Mouse (Mus musculus) midbrain, embryonic 13.5 days (tissue): ENCODE data around the gene Sec14l2. TPM values are rescaled to one million over a fixed set of nuclear protein-coding genes. Genes with fewer than 3 reads are reported as not detected.
"Not testable (repeated sequence)": the region's sequence is repeated elsewhere in the genome, so short reads cannot be mapped to it uniquely, and the experiment has no call there.

ENCODE experiments used
- ATAC-seq: fragments of 200-750 bp; cut with Nextera tagmentation; 2 replicates; pipeline ENCODE4 v1.8.0; 2017; ENCODE audit warnings: mild to moderate bottlenecking, moderate TSS enrichment, moderate library complexity
- H3K27ac ChIP-seq: fragments of 300-500 bp; sonication (generic); 2 replicates; pipeline ENCODE4 v1.5.1; 2015; ENCODE audit warnings: inconsistent platforms, mild to moderate bottlenecking, moderate library complexity
- H3K27me3 ChIP-seq: fragments of 300-500 bp; sonication (generic); 2 replicates; pipeline ENCODE4 v1.6.1; 2015; ENCODE audit warnings: mild to moderate bottlenecking, inconsistent platforms
- H3K36me3 ChIP-seq: fragments of 300-500 bp; sonication (generic); 2 replicates; pipeline ENCODE4 v1.6.1; 2015; ENCODE audit warnings: mild to moderate bottlenecking, inconsistent platforms
- H3K4me1 ChIP-seq: fragments of 300-500 bp; sonication (generic); replicated peaks from 2 replicates; pipeline ENCODE4 v1.6.1; 2015; ENCODE audit warnings: inconsistent platforms
- H3K4me2 ChIP-seq: fragments of 300-500 bp; sonication (generic); replicated peaks from 2 replicates; pipeline ENCODE4 v1.6.1; 2015; ENCODE audit warnings: moderate library complexity, mild to moderate bottlenecking, inconsistent platforms
- H3K4me3 ChIP-seq: fragments of 300-500 bp; sonication (generic); replicated peaks from 2 replicates; pipeline ENCODE4 v1.5.1; 2015; ENCODE audit warnings: mild to moderate bottlenecking, inconsistent platforms
- H3K9ac ChIP-seq: fragments of 300-500 bp; sonication (generic); replicated peaks from 2 replicates; pipeline ENCODE4 v1.6.1; 2015; ENCODE audit warnings: mild to moderate bottlenecking, inconsistent platforms
- H3K9me3 ChIP-seq: fragments of 300-500 bp; sonication (generic); 2 replicates; pipeline ENCODE4 v1.6.1; 2016; ENCODE audit warnings: mild to moderate bottlenecking, inconsistent platforms
- WGBS: fragments of 180-500 bp; shearing (Covaris S2); methylation state at CpG from one replicate; pipeline ENCODE4 v1.1.7; 2015; 5-methylcytosine and 5-hydroxymethylcytosine counted together
- polyA plus RNA-seq: library from polyadenylated mRNA; unstranded; fragments of >200 nt; fragmentation: Nextera tagmentation; extraction: Ambion mirVana; gene quantifications from 2 replicates; pipeline ENCODE4 v1.2.1, GENCODE M21; 2015

Sec14l2 gene
- polyA plus RNA-seq, 1 experiment from 2014 or later = 3.2 TPM

GRCm38 (mm10) chr11:4147098-4147497, 23.9 kb upstream of the Sec14l2 start:
- 80% methylated on average over 10 of the region's 10 CpGs for WGBS
- H3K27me3 ChIP-seq = no peaks in the 10 kb centered on the region
- no peak overlapping the region for H3K4me3 ChIP-seq
- no peak overlapping the region for H3K27ac ChIP-seq
- no peak overlapping the region for H3K4me2 ChIP-seq
- no peaks in the 10 kb centered on the region for H3K9me3 ChIP-seq
- ATAC-seq = no peak
- H3K9ac ChIP-seq = no peak overlapping the region
- H3K4me1 ChIP-seq = no peaks in the 10 kb centered on the region
- peaks cover 39% of the 10 kb centered on the region for H3K36me3 ChIP-seq

GRCm38 (mm10) chr11:4146381-4146780, 23.2 kb upstream of the Sec14l2 start:
- no peak for ATAC-seq
- H3K4me2 ChIP-seq = no peak overlapping the region
- H3K9me3 ChIP-seq = no peaks in the 10 kb centered on the region
- H3K4me1 ChIP-seq = no peaks in the 10 kb centered on the region
- no peaks in the 10 kb centered on the region for H3K27me3 ChIP-seq
- peaks cover 42% of the 10 kb centered on the region for H3K36me3 ChIP-seq
- no peak overlapping the region for H3K9ac ChIP-seq
- H3K4me3 ChIP-seq = no peak overlapping the region
- H3K27ac ChIP-seq = no peak overlapping the region
- 78% methylated on average over 6 of the region's 6 CpGs for WGBS

GRCm38 (mm10) chr11:4143281-4144062, 20.3 kb upstream of the Sec14l2 start:
- no peak overlapping the region for H3K9ac ChIP-seq

GRCm38 (mm10) chr11:4142352-4142751, 19.1 kb upstream of the Sec14l2 start:
- Histone ChIP-seq H3K27me3 (no peaks in the 10 kb centered on the region), H3K36me3 (peaks cover 71% of the 10 kb centered on the region), H3K9me3 (no peaks in the 10 kb centered on the region), H3K4me2 (no peak overlapping the region), H3K4me1 (peaks cover 9% of the 10 kb centered on the region), H3K9ac (no peak overlapping the region), H3K4me3 (no peak overlapping the region), H3K27ac (no peak overlapping the region)
- 90% methylated on average over 4 of the region's 4 CpGs for WGBS
- ATAC-seq = no peak

More at GRCm38 (mm10) chr11:4143281-4144062, 20.3 kb upstream of the Sec14l2 start:
- Histone ChIP-seq H3K36me3 (peaks cover 67% of the 10 kb centered on the region), H3K4me3 (no peak overlapping the region), H3K27ac (no peak overlapping the region), H3K27me3 (no peaks in the 10 kb centered on the region), H3K9me3 (no peaks in the 10 kb centered on the region), H3K4me2 (no peak overlapping the region), H3K4me1 (peaks cover 2% of the 10 kb centered on the region; the same call in 1 of the 2 replicates)
- 91% methylated on average over 21 of the region's 21 CpGs for WGBS
- no peak for ATAC-seq

- peaks cover 77% of the 10 kb centered on the region for H3K36me3 ChIP-seq
- no peak for ATAC-seq
Measured at GRCm38 (mm10) chr11:4141505-4141904, 18.3 kb upstream of the Sec14l2 start.

GRCm38 (mm10) chr11:4138964-4139363, 15.7 kb upstream of the Sec14l2 start:
- H3K4me3 ChIP-seq = no peak overlapping the region
- ATAC-seq = no peak
- peaks cover 70% of the 10 kb centered on the region for H3K36me3 ChIP-seq
- H3K9ac ChIP-seq = no peak overlapping the region
- no peaks in the 10 kb centered on the region for H3K9me3 ChIP-seq
- H3K4me1 ChIP-seq = peaks cover 28% of the 10 kb centered on the region
- no peak overlapping the region for H3K4me2 ChIP-seq
- 67% methylated on average over 2 of the region's 2 CpGs for WGBS
- no peaks in the 10 kb centered on the region for H3K27me3 ChIP-seq
- no peak overlapping the region for H3K27ac ChIP-seq

More at GRCm38 (mm10) chr11:4141505-4141904, 18.3 kb upstream of the Sec14l2 start:
- Histone ChIP-seq H3K4me3 (no peak overlapping the region), H3K9ac (no peak overlapping the region), H3K27ac (no peak overlapping the region), H3K27me3 (no peaks in the 10 kb centered on the region), H3K4me1 (peaks cover 17% of the 10 kb centered on the region), H3K4me2 (no peak overlapping the region), H3K9me3 (no peaks in the 10 kb centered on the region)

GRCm38 (mm10) chr11:4134986-4135935, 12.0 kb upstream of the Sec14l2 start, which contains the start of gene Rnf215:
Rnf215 (plus strand) TSS chr11:4135202.
- whole genome bisulfite sequencing = 1% methylated on average over 56 of the region's 66 CpGs
- H3K9me3 ChIP-seq = no peaks in the 10 kb centered on the region
- peak within 1 kb of the TSS; percentile 95 for H3K9ac ChIP-seq
- peak within 1 kb of the TSS; percentile 91 for H3K27ac ChIP-seq
- peaks cover 33% of the 10 kb centered on the region for H3K36me3 ChIP-seq
- H3K4me1 ChIP-seq = peaks cover 31% of the 10 kb centered on the region
- peak; percentile 92 for ATAC-seq
- peak within 1 kb of the TSS; percentile 88 for H3K4me2 ChIP-seq
- H3K4me3 ChIP-seq = peak within 1 kb of the TSS; percentile 86
- H3K27me3 ChIP-seq = no peaks in the 10 kb centered on the region

GRCm38 (mm10) chr11:4134400-4134799, 11.2 kb upstream of the Sec14l2 start:
- Histone ChIP-seq H3K4me3 (peak overlapping the region; percentile 86), H3K4me2 (peak overlapping the region; percentile 88), H3K4me1 (peaks cover 31% of the 10 kb centered on the region), H3K36me3 (peaks cover 25% of the 10 kb centered on the region), H3K9me3 (no peaks in the 10 kb centered on the region), H3K27me3 (no peaks in the 10 kb centered on the region), H3K27ac (no peak overlapping the region), H3K9ac (no peak overlapping the region)
- WGBS = 58% methylated on average over 6 of the region's 6 CpGs
- no peak for ATAC-seq

GRCm38 (mm10) chr11:4133450-4133849, 10.2 kb upstream of the Sec14l2 start:
- peaks cover 15% of the 10 kb centered on the region for H3K36me3 ChIP-seq
- no peaks in the 10 kb centered on the region for H3K9me3 ChIP-seq
- no peak overlapping the region for H3K9ac ChIP-seq
- peaks cover 28% of the 10 kb centered on the region for H3K4me1 ChIP-seq
- no peaks in the 10 kb centered on the region for H3K27me3 ChIP-seq
- ATAC-seq = no peak
- WGBS = 54% methylated on average over 3 of the region's 3 CpGs
- H3K4me3 ChIP-seq = no peak overlapping the region
- no peak overlapping the region for H3K4me2 ChIP-seq
- H3K27ac ChIP-seq = no peak overlapping the region

- H3K9ac ChIP-seq, H3K9me3 ChIP-seq, ATAC-seq, H3K4me3 ChIP-seq, H3K27me3 ChIP-seq, H3K4me1 ChIP-seq, H3K36me3 ChIP-seq, H3K27ac ChIP-seq, H3K4me2 ChIP-seq: not testable (repeated sequence)
- WGBS = 94% methylated on average over 4 of the region's 4 CpGs
Measured at GRCm38 (mm10) chr11:4128461-4128860, 5.2 kb upstream of the Sec14l2 start.

GRCm38 (mm10) chr11:4127059-4127458, 3.8 kb upstream of the Sec14l2 start:
- 93% methylated on average over 1 of the region's 1 CpGs for WGBS
- Histone ChIP-seq H3K27ac (no peak overlapping the region), H3K4me2 (no peak overlapping the region), H3K9me3 (peaks cover 9% of the 10 kb centered on the region; the same call in 1 of the 2 replicates), H3K4me3 (no peak overlapping the region), H3K36me3 (no peaks in the 10 kb centered on the region), H3K27me3 (no peaks in the 10 kb centered on the region), H3K4me1 (0 out of 2 replicates have a peak, but pooled peaks cover 3% of the 10 kb centered on the region), H3K9ac (no peak overlapping the region)
- ATAC-seq = no peak

GRCm38 (mm10) chr11:4123922-4124321, 707 bp upstream of the Sec14l2 start:
- Histone ChIP-seq H3K27ac (no peak overlapping the region), H3K4me1 (0 out of 2 replicates have a peak, but pooled peaks cover 1% of the 10 kb centered on the region), H3K4me2 (no peak overlapping the region), H3K9ac (no peak overlapping the region), H3K9me3 (peaks cover 9% of the 10 kb centered on the region; the same call in 1 of the 2 replicates), H3K4me3 (no peak overlapping the region), H3K27me3 (peaks cover 12% of the 10 kb centered on the region), H3K36me3 (no peaks in the 10 kb centered on the region)
- ATAC-seq = no peak
- WGBS = 63% methylated on average over 5 of the region's 5 CpGs
